Mouse (Mus musculus): ENCODE measurements around the gene Gm28998.
"Not testable (repeated sequence)": the region's sequence is repeated elsewhere in the genome, so short reads cannot be mapped to it uniquely, and the experiment has no call there.

Gm28998 gene

GRCm38 (mm10) chrY:7253487-7253886 is at the start of gene Gm28998:
Gm28998 (plus strand) TSS chrY:7253787.
- not testable (repeated sequence) for DNase-seq (ENCODE audit: low spot score in 2 of 2)
